Mouse (Mus musculus) CD4-positive, CD25-positive, alpha-beta regulatory T cell, adult 2 months (primary cell): ENCODE data around the gene Dlg2.

ENCODE experiments used
- DNase-seq: peaks from one replicate; pipeline ENCODE4 v3.0.0-alpha.2; 2012; ENCODE audit warnings: low read depth, low spot score

Gene Dlg2

DNA sequence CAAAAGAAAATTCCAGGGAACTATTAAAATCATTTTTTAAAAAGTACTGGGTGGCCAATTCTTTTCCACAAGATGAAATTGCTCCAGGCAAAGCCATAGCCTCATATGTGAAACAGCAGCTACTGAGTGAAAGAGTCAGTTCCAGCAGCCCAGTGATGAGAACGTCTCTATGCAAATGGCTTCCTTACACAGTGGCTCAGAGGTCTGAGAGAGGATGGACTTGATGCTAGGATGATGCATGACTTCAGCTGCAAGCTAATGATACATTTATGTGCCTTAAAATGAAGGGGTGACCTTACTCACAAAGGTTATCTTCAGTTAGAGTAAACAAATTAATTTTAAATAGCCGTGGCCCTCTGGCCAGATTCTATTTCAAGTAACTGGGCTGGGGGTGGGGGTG is 1420.5 kb downstream of the Dlg2 start:
- DNase-seq: no peak

DNA sequence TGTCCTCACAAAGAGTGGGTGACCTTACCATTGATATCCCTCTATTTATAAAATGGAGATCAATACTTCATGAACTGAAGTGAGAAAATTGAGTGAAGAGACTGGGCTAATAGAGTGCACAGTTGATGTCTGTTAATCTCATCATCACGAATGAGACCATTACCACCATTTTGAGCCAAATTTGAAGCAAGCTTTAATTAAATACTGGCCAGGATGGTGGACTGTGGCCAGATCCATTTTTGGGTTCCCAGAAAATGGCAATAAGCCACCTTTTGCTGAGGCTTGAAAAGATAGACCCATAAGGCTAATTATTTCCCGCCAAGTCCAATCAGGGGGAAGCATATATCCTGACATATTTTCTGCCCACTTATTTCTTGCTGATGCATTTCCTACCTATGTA is 1421.0 kb downstream of the Dlg2 start:
- DNase-seq: no peak

GRCm38 (mm10) chr7:91902503-91902902 is 1426.0 kb downstream of the Dlg2 start:
- DNase-seq: no peak

- DNase-seq: no peak
These were observed 1440.3 kb downstream of the Dlg2 start for GRCm38 (mm10) chr7:91916809-91917208.

DNA sequence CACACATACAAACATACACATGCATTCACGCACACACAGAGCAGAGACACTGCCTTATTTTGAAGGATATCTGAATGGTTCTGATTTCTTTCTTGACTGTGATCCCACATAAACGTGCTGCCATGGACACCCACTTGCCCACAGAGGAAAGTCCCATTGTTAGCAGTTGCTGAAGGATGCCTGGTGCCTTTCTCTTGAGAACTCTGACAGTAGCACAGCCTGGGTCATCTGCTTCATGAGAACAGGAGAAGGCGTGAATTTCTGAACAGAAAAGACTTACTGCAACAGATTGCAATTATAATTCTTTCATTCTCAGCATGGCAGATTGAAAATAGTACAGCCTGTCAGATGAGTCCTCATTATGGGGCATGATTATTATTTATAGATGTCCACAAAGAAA is 1442.6 kb downstream of the Dlg2 start:
- no peak for DNase-seq

GRCm38 (mm10) chr7:91919738-91920137 is 1443.3 kb downstream of the Dlg2 start:
- no peak for DNase-seq

GRCm38 (mm10) chr7:91934881-91935597 is 1458.6 kb downstream of the Dlg2 start:
- DNase-seq: no peak

- DNase-seq: no peak
These were observed 1459.7 kb downstream of the Dlg2 start for GRCm38 (mm10) chr7:91936193-91936592.

GRCm38 (mm10) chr7:91943224-91943623 is 1466.8 kb downstream of the Dlg2 start:
- no peak for DNase-seq

- no peak for DNase-seq
These were observed 1479.1 kb downstream of the Dlg2 start for GRCm38 (mm10) chr7:91955584-91955983.

- DNase-seq: no peak
These were observed 1486.5 kb downstream of the Dlg2 start for GRCm38 (mm10) chr7:91962956-91963355.

DNA sequence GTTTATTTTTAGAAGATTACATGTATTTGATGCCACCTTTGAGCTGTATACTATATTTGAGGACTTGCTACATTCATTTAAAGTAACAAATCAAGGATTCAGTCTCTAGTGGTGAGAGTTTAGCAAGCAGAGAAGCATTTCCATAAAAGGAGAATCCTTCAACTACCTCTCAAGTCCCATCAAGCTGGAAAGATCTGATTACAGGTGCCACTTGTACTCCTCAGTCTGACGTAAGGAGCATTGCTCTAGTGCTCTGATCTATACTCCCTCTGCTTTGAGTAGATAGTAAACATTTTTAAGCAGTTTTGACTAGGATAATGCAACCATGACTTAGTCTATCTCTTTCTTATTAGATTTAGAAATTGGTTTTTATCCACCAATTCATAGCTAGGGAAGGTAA is 1496.5 kb downstream of the Dlg2 start:
- DNase-seq: no peak

DNA sequence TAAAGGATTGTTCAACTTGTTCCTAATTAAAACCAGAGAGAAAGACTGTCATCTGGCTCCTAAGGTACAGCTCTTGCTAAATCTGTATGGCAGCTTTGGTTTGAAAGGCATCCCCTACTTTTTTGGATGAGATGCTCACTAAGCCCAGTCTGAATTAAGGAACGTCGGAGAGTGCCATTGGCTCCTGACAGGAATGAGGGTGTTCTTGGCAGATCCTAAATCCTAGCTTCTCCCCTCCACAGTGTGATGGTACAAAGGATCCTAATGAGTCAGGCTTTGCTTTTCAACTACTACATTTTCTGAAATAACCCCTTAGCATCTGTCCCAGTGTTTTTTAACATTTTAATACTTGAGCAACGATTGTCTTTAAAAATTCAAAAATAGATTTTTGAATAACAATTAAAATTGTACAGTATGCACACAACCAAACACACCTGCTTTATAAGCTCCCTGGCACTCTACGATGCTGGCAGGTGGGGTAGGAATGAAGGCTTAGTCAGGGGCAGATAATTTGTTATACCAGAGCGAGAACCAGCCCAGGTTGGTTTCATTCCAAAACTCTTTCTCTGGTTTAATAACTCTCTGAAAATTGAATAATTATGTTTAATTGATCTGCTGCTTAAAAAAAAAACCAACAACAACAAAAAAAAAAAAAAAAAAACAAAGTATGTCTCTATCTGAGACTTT is 1527.4 kb downstream of the Dlg2 start:
- no peak for DNase-seq

GRCm38 (mm10) chr7:92005681-92006425 is 1529.4 kb downstream of the Dlg2 start:
- DNase-seq: no peak

DNA sequence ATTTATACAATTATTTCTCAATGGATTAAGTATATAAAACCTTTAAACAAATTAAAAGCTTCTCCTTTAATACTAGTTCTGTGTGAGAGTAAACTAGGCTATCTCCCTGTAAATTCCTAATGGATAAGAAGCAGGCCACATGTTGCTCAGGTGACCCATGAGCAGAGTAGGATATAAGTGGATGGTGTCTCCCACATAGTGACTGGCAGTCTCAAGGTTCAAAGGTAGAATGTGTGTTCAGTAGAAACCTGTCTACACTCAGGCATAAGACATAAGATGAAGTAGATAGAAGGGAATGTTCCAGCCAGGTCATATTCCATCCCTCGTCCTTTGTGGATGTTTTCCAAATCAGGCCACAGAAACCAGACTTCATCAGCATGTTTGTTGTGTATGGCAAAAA is 1532.2 kb downstream of the Dlg2 start:
- no peak for DNase-seq

- DNase-seq: no peak
These were observed 1548.5 kb downstream of the Dlg2 start for GRCm38 (mm10) chr7:92024928-92025327.

- DNase-seq: no peak
These were observed 1549.1 kb downstream of the Dlg2 start for GRCm38 (mm10) chr7:92025465-92026056.

GRCm38 (mm10) chr7:92027049-92027448 is 1550.6 kb downstream of the Dlg2 start:
- peak; percentile 8 for DNase-seq

- DNase-seq: no peak
These were observed 1557.8 kb downstream of the Dlg2 start for GRCm38 (mm10) chr7:92034256-92034655.

DNA sequence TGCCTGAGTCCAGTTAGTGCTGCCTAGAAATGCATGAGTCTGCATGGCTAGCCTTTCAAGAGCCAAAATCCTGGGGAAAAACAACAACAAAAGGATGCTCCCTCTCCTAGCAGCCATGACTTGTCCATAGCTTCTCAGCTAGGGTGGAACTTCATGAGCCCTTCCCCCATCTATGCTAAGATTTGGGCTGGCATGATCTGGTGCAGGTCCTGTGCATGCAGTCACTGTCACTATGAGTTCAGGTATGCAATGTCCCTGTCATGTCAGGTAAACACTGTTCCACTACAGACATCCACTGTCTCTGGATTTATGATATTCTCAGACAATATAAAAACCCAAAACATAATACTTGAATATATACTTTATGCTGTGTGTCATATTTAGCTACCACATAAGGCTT is 1563.7 kb downstream of the Dlg2 start:
- DNase-seq: no peak

GRCm38 (mm10) chr7:92040785-92041411 is 1564.4 kb downstream of the Dlg2 start:
- DNase-seq: no peak

- DNase-seq: no peak
These were observed 1568.5 kb downstream of the Dlg2 start for GRCm38 (mm10) chr7:92044966-92045365.
